Mouse (Mus musculus) neural tube, embryonic 13.5 days (tissue): ENCODE data around the gene Fat1. TPM values are rescaled to one million over a fixed set of nuclear protein-coding genes. Genes with fewer than 3 reads are reported as not detected.

Experiments
- ATAC-seq: fragments of 200-750 bp; cut with Nextera tagmentation; 2 replicates; pipeline ENCODE4 v1.8.0; 2017; ENCODE audit warnings: low read depth, mild to moderate bottlenecking, moderate TSS enrichment, moderate library complexity
- H3K27ac ChIP-seq: fragments of 300-500 bp; sonication (generic); replicated peaks from 2 replicates; pipeline ENCODE4 v1.5.1; 2015; ENCODE audit warnings: moderate library complexity, mild to moderate bottlenecking, inconsistent platforms
- H3K27me3 ChIP-seq: fragments of 300-500 bp; sonication (generic); 2 replicates; pipeline ENCODE4 v1.6.1; 2015; ENCODE audit warnings: mild to moderate bottlenecking, inconsistent platforms
- H3K36me3 ChIP-seq: fragments of 300-500 bp; sonication (generic); 2 replicates; pipeline ENCODE4 v1.6.1; 2015; ENCODE audit warnings: mild to moderate bottlenecking, inconsistent platforms
- H3K4me1 ChIP-seq: fragments of 300-500 bp; sonication (generic); replicated peaks from 2 replicates; pipeline ENCODE4 v1.6.1; 2015; ENCODE audit warnings: inconsistent platforms
- H3K4me2 ChIP-seq: fragments of 300-500 bp; sonication (generic); 2 replicates; pipeline ENCODE4 v1.6.1; 2015; ENCODE audit warnings: inconsistent platforms, mild to moderate bottlenecking, moderate library complexity
- H3K4me3 ChIP-seq: fragments of 300-500 bp; sonication (generic); 2 replicates; pipeline ENCODE4 v1.5.1; 2015; ENCODE audit warnings: mild to moderate bottlenecking, inconsistent platforms
- H3K9ac ChIP-seq: fragments of 300-500 bp; sonication (generic); 2 replicates; pipeline ENCODE4 v1.6.1; 2015; ENCODE audit warnings: moderate library complexity, mild to moderate bottlenecking, inconsistent platforms
- H3K9me3 ChIP-seq: fragments of 300-500 bp; sonication (generic); 2 replicates; pipeline ENCODE4 v1.6.1; 2016; ENCODE audit warnings: inconsistent platforms
- WGBS: fragments of 180-500 bp; shearing (Covaris S2); methylation state at CpG from one replicate; pipeline ENCODE4 v1.1.7; 2015; 5-methylcytosine and 5-hydroxymethylcytosine counted together
- polyA plus RNA-seq: library from polyadenylated mRNA; unstranded; fragments of >200 nt; fragmentation: Nextera tagmentation; extraction: Ambion mirVana; gene quantifications from 2 replicates; pipeline ENCODE4 v1.2.1, GENCODE M21; 2015

Gene Fat1
- polyA plus RNA-seq, 1 experiment from 2014 or later = 12.1 TPM

DNA sequence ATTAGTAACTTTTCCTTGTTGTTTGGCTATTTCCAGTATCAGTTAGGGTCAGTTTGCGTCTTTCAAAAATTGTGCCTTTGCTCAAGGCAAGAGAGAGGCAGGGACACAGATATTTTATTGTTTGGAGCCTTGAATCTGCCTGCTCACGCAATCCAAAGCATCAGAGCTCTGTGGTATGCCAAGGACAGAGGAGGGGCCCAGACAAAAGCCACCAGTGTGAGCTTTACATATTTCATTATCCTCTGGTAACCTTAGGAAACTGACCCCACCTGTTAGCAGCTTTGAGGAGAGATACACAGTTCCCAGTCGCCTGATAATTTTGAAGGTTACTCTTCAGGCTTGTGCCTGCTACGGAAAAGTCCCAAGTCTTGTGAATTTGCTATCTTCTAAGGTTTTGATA, 58.1 kb downstream of the Fat1 start:
- H3K9ac ChIP-seq = no peak overlapping the region
- no peak overlapping the region for H3K4me2 ChIP-seq
- ATAC-seq = no peak
- H3K36me3 ChIP-seq = peaks cover 5% of the 10 kb centered on the region; the same call in 1 of the 2 replicates
- no peak overlapping the region for H3K4me3 ChIP-seq
- 58% methylated on average over 4 of the region's 4 CpGs for WGBS
- H3K27ac ChIP-seq = no peak overlapping the region
- H3K27me3 ChIP-seq = peaks cover 6% of the 10 kb centered on the region
- H3K4me1 ChIP-seq = peaks cover 56% of the 10 kb centered on the region
- no peaks in the 10 kb centered on the region for H3K9me3 ChIP-seq

DNA sequence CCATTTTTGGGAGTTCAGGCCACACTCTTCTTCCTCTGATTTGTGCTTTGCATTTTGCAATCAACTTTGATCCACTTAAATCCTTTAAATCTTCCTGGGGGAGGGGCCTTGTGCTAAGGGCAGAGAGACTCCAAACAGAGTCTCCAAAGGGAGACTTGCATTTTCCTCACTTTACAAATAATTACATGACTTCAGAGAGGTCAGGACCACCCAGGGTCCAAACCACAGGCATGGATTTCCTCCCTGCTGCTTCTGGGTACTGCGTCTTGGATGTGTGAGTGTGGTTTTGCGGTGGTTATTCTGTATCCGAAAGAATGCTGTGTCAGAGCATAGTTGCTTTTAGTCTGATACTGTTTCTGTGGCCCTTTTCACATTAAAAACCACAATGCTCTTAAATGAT, 61.2 kb downstream of the Fat1 start:
- 34% methylated on average over 3 of the region's 3 CpGs for WGBS
- H3K4me3 ChIP-seq = no peak overlapping the region
- no peak overlapping the region for H3K9ac ChIP-seq
- H3K27ac ChIP-seq = no peak overlapping the region
- H3K4me1 ChIP-seq = peaks cover 71% of the 10 kb centered on the region
- no peaks in the 10 kb centered on the region for H3K9me3 ChIP-seq
- H3K36me3 ChIP-seq = no peaks in the 10 kb centered on the region
- H3K4me2 ChIP-seq = no peak overlapping the region
- ATAC-seq = no peak
- H3K27me3 ChIP-seq = no peaks in the 10 kb centered on the region

DNA sequence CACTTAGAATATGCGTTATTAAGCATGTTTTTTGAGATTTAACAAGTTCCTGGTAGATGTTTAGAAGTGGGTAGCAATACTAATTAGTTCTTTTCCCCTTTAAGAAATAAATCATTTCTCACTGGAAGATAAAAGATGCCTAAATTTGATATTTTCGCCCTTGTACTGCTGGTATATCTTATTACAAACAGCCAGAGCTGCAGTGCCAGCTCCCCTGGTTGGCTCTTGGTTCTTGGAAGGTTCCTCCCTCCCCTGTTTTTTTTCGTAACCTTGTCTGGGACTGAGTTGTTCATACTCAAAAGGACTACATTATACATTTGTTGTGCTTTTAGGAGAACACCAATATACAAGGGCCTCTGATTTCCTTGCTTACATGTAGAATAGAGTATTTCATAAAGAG, 62.1 kb downstream of the Fat1 start:
- Histone ChIP-seq H3K4me1 (peaks cover 67% of the 10 kb centered on the region), H3K9ac (no peak overlapping the region), H3K4me2 (no peak overlapping the region), H3K27ac (no peak overlapping the region), H3K27me3 (no peaks in the 10 kb centered on the region), H3K9me3 (no peaks in the 10 kb centered on the region), H3K4me3 (no peak overlapping the region), H3K36me3 (no peaks in the 10 kb centered on the region)
- 70% methylated on average over 3 of the region's 3 CpGs for WGBS
- ATAC-seq = no peak

DNA sequence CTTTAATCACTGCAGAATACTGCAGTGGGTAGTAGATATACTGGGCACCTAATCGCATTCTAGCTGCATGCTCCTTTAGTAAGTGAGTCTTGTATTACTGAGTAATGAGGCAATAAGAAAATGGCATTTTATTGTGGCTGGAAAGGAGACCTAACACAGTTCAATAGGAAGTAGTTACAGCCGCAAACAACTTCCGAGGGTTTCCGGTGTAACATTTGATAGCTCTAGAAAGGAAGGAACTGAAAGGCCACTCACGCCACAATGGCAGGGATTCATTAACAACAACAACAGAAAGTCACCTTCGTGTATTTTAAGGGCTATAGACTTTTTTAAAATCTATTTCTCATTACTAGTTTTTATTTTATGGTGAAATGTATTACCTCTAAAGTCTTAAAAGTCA, 62.6 kb downstream of the Fat1 start:
- no peak overlapping the region for H3K9ac ChIP-seq
- H3K4me3 ChIP-seq = no peak overlapping the region
- ATAC-seq = no peak
- WGBS = 31% methylated on average over 6 of the region's 6 CpGs
- no peaks in the 10 kb centered on the region for H3K27me3 ChIP-seq
- peaks cover 66% of the 10 kb centered on the region for H3K4me1 ChIP-seq
- H3K36me3 ChIP-seq = no peaks in the 10 kb centered on the region
- no peak overlapping the region for H3K27ac ChIP-seq
- H3K9me3 ChIP-seq = no peaks in the 10 kb centered on the region
- no peak overlapping the region; the same call in 1 of the 2 replicates for H3K4me2 ChIP-seq

DNA sequence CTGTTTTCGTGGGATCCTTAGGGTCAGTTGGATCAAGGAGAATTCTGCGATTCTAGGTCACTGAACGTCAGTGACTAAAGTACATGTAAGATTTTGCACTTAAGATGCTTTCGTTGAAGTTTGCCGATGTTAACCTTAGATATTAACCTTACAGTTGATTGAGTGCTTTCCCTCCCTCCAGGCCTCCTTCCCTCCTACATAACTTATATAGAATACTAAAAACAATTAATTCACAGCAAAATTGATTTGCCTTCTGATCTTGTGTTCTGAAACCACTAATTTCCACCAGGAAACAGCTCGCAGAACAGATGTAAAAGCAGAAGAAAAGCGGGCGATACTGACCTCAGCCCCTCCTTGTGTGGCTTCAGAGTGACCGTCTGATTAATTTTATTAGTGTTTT, 63.0 kb downstream of the Fat1 start:
- peaks cover 67% of the 10 kb centered on the region for H3K4me1 ChIP-seq
- H3K9me3 ChIP-seq = no peaks in the 10 kb centered on the region
- no peak overlapping the region for H3K9ac ChIP-seq
- ATAC-seq = no peak
- no peaks in the 10 kb centered on the region for H3K27me3 ChIP-seq
- peak overlapping the region; percentile 6; the same call in 1 of the 2 replicates for H3K4me3 ChIP-seq
- H3K4me2 ChIP-seq = peak overlapping the region; percentile 43
- H3K36me3 ChIP-seq = no peaks in the 10 kb centered on the region
- WGBS = 50% methylated on average over 9 of the region's 9 CpGs
- peak overlapping the region; percentile 69 for H3K27ac ChIP-seq

DNA sequence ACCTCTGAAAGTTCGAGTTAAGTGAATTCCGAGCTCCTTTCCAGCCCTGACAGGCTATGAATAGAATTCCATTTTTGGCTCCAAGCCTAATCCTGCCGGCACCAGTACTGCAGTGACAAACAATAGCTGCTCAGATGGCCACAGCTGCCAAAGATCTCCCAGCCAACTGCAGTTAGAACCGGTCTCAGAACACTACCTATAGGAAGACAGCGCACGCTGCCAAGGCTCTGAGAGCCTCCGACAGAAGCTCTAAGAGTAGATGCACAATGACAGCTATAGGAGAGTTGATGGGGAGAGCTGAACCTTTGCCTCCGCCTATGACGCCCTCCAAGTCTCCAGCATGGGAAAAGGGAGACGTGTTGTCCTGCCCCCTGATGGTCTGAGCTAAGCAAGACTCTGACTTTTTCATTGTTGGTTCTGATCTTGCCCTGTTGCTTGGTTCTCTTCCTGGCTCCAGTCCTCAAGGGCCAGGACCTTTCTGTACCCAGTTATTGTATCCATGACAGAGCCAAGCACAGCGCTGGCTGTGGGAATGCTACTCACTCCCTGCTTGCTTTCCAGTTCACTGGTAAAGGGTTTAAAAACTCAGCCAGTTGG, 63.5 kb downstream of the Fat1 start:
- Histone ChIP-seq H3K27ac (peak overlapping the region; percentile 69), H3K9me3 (no peaks in the 10 kb centered on the region), H3K4me1 (peaks cover 67% of the 10 kb centered on the region), H3K36me3 (no peaks in the 10 kb centered on the region), H3K27me3 (no peaks in the 10 kb centered on the region), H3K4me3 (peak overlapping the region; percentile 6; the same call in 1 of the 2 replicates), H3K9ac (no peak overlapping the region; the same call in 1 of the 2 replicates), H3K4me2 (peak overlapping the region; percentile 43)
- whole genome bisulfite sequencing = 12% methylated on average over 11 of the region's 11 CpGs
- peak; percentile 89 for ATAC-seq

DNA sequence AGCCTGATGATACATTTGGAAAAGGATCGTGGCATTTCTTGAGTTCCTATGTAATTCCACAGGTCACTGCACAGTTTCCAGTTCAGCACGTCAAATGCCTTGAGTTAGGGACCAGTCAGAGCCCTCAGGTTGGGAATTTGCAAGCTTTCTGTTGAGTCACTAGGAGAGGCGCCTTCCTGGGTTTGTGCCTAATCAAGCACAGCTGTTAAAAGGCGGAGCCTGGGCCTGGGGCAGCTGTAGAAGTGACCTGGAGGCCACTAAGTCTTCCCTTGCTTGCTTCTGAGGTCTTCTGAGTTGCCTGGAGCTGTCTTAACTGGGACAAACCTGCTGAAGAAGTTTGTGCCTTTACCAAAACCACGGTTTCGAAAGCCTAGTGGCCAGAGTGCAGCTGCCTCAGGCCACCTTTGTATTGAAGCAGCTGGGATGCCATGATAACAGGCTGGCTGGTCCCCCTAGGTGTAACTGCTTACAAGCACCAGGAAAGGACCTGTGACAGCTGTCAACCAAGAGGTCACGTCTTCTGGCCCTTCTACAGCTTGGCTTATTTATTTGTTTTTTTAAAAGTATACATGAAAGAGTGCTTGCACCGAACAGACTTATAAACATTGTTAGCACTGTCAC, 66.4 kb downstream of the Fat1 start:
- H3K27ac ChIP-seq = no peak overlapping the region
- WGBS = 62% methylated on average over 8 of the region's 8 CpGs
- peaks cover 58% of the 10 kb centered on the region for H3K4me1 ChIP-seq
- no peak overlapping the region for H3K4me3 ChIP-seq
- no peaks in the 10 kb centered on the region; the same call in 1 of the 2 replicates for H3K27me3 ChIP-seq
- no peak overlapping the region for H3K9ac ChIP-seq
- H3K4me2 ChIP-seq = no peak overlapping the region
- no peaks in the 10 kb centered on the region for H3K36me3 ChIP-seq
- ATAC-seq = no peak
- H3K9me3 ChIP-seq = no peaks in the 10 kb centered on the region

DNA sequence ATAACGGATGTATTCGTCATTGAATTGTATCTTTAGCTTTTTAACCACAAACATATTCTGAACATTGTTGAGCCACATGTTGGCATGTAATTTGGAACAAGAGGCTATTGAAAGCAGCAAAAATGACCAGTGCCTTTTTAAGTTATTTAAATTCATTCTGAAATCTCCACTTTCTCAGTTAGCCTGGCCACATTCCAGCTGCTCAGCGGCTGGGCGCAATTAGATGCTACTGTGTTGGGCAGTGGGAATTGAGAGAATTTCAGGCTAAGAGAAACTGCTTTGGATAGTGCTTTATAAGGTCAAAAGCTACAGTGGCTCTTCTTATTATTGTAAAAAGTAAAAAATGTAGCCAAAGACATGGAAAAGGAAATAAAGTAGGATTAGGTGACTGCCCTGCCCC, 67.4 kb downstream of the Fat1 start:
- Histone ChIP-seq H3K4me1 (peaks cover 51% of the 10 kb centered on the region), H3K4me2 (no peak overlapping the region), H3K4me3 (no peak overlapping the region), H3K9ac (no peak overlapping the region), H3K27ac (no peak overlapping the region; the same call in 1 of the 2 replicates), H3K9me3 (no peaks in the 10 kb centered on the region), H3K27me3 (no peaks in the 10 kb centered on the region; the same call in 1 of the 2 replicates), H3K36me3 (no peaks in the 10 kb centered on the region)
- whole genome bisulfite sequencing = 42% methylated on average over 4 of the region's 4 CpGs
- no peak for ATAC-seq

DNA sequence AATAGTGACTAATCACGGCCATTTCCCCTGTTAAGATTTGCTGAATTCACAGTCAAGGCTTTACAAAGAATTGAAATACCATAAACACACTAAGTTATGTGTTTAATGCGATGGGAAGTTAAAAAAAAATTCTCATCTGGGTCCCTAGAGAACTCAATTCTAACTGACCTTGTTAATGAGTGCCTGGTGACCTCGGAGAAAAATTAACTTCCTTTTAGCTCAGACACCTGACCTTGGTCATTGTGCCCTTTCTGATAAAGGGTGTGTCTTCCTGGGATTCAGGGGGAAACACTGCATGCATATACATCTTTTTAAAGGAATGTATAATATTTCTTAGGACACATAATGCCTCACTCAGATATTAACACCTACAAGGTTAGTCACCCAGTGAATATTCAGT, 68.8 kb downstream of the Fat1 start:
- no peak overlapping the region for H3K27ac ChIP-seq
- H3K9me3 ChIP-seq = no peaks in the 10 kb centered on the region
- H3K4me2 ChIP-seq = no peak overlapping the region
- H3K9ac ChIP-seq = no peak overlapping the region
- peaks cover 38% of the 10 kb centered on the region for H3K4me1 ChIP-seq
- 66% methylated on average over 3 of the region's 3 CpGs for WGBS
- no peak for ATAC-seq
- H3K36me3 ChIP-seq = no peaks in the 10 kb centered on the region
- no peaks in the 10 kb centered on the region; the same call in 1 of the 2 replicates for H3K27me3 ChIP-seq
- no peak overlapping the region for H3K4me3 ChIP-seq

DNA sequence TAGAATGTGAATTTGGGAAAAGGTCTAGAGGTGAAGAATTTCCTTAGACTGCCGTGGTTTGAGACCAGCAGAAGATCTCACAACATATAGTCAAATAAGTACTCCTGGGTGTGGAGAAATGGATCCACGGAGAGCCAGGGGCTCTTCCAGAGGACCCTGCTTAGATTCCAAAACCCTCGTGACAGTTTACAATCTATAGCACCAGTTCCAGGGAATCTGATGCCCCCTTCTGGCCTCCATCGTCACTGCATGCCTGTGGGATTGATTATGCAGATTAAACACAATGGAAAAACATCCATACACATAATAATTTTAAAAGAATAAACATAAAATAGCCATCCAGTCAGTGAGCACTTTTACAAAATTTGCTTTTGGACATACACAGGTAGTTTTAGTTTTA, 75.4 kb downstream of the Fat1 start:
- Histone ChIP-seq H3K36me3 (peaks cover 15% of the 10 kb centered on the region), H3K4me2 (no peak overlapping the region), H3K27me3 (no peaks in the 10 kb centered on the region), H3K9me3 (peaks cover 4% of the 10 kb centered on the region; the same call in 1 of the 2 replicates), H3K4me3 (no peak overlapping the region), H3K27ac (no peak overlapping the region), H3K9ac (no peak overlapping the region), H3K4me1 (no peaks in the 10 kb centered on the region)
- no peak for ATAC-seq
- WGBS = 29% methylated on average over 4 of the region's 4 CpGs

DNA sequence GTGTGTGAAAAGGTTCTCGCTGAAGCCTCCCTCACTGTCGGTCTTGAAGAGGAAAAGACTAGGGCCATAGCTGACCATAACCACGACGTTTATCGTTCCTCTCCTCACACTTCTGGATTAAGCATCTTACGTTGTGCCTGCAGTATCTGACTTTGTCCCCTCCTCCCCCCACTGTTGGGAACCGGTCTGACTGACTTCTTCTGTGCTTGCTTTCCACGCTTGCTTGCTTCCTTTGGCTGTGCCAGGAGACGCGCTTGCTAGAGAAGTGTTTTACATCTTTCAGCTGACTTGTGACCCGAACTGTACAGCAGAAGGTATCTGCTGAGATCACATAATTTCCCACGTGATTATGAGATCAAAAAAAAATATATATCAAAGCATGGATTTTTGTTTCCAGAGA, 76.5 kb downstream of the Fat1 start:
- Histone ChIP-seq H3K9ac (no peak overlapping the region), H3K9me3 (peaks cover 4% of the 10 kb centered on the region; the same call in 1 of the 2 replicates), H3K27me3 (no peaks in the 10 kb centered on the region), H3K4me2 (no peak overlapping the region), H3K4me3 (no peak overlapping the region), H3K36me3 (peaks cover 18% of the 10 kb centered on the region), H3K4me1 (no peaks in the 10 kb centered on the region), H3K27ac (no peak overlapping the region)
- ATAC-seq = no peak
- WGBS = 93% methylated on average over 12 of the region's 12 CpGs

DNA sequence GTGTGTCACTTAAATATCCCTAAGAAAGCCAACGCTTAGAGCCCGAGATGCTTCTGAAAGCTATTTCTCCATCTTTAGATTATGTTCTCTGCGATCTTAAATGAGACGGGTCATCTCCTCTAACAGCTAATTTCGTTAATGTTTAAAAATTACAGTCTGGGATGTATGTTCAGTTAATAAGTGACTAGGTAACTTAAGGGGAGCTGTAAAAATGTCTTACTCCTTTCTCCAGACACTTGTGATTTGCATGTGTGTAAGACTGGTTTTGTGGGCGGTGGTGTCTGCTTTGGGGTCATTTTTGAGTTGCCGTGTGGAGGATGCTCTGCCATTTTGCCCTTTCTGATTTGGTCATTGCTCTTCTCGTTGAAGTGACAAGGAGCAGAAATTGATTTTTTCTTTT, 78.6 kb downstream of the Fat1 start:
- ATAC-seq = no peak
- no peak overlapping the region for H3K4me2 ChIP-seq
- H3K36me3 ChIP-seq = peaks cover 23% of the 10 kb centered on the region
- WGBS = 87% methylated on average over 8 of the region's 8 CpGs
- H3K9ac ChIP-seq = no peak overlapping the region
- H3K4me3 ChIP-seq = no peak overlapping the region
- no peak overlapping the region for H3K27ac ChIP-seq
- H3K9me3 ChIP-seq = peaks cover 4% of the 10 kb centered on the region; the same call in 1 of the 2 replicates
- H3K27me3 ChIP-seq = no peaks in the 10 kb centered on the region
- no peaks in the 10 kb centered on the region for H3K4me1 ChIP-seq
